Mouse (Mus musculus): ENCODE results near the gene Tnrc6c.

DNA sequence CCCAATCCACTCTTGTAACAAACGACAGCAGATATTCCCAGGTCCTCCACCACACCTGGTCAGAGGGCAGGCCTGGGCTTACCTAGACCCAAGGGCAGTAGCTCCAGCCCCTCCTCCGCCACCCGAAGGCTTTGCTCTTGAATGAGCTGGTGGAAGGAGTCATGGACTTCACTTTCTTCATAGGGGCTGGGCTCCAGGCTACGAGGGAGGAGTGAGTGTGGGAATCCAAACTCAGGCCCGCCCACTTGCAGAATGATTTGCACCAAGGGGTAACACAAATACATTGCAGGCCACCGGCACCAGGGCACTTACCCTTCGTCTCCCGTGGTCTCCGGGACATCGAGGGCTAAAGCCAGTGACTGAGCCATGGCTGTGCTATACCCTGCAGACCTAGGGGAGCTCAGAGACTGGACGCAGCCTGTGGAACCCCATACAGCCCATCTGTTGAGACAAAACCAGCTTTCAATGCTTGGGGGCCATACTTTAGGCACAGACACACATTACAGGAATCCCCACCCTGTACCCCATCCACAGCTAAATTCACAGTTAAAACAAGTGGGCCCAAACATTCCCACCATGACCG lies 124.9 kb downstream of the Tnrc6c start:
- no peak for TF ChIP-seq GATA1 (IDR thresholded peaks at IDR 0.05; ENCODE audit: borderline replicate concordance, low read length)
- TF ChIP-seq FLI1 (IDR thresholded peaks at IDR 0.05; ENCODE audit: low read length) = no peak
